Mouse (Mus musculus): ENCODE data around the gene BC051142. TPM values are rescaled to one million over a fixed set of nuclear protein-coding genes. Genes with fewer than 3 reads are reported as not detected.

Gene BC051142
- polyA plus RNA-seq, 1 experiment, result not detected

- Histone ChIP-seq H3K4me3 (ENCODE audit: insufficient read depth, low read depth, low read length) (no peak overlapping the region), H3K4me1 (ENCODE audit: control insufficient read depth, insufficient read depth, low read length) (no peaks in the 10 kb centered on the region), H3K27ac (ENCODE audit: insufficient read depth, low read depth, low read length) (no peak overlapping the region)
- 81% methylated on average over 6 of the region's 6 CpGs for WGBS
- no peak for TF ChIP-seq POLR2A (IDR thresholded peaks at IDR 0.05; ENCODE audit: insufficient read depth, low read depth, low read length)
- TF ChIP-seq CTCF (IDR thresholded peaks at IDR 0.05; ENCODE audit: insufficient read depth, low read depth, low read length), result no peak
Observed at GRCm38 (mm10) chr17:34373055-34373709, 25.4 kb upstream of the BC051142 start.

GRCm38 (mm10) chr17:34376847-34377246 lies 21.8 kb upstream of the BC051142 start, which contains the start of gene Btnl1:
Btnl1 (plus strand) TSS chr17:34377132.
- 85% methylated on average over 2 of the region's 2 CpGs for whole genome bisulfite sequencing
- Histone ChIP-seq H3K27ac (ENCODE audit: insufficient read depth, low read depth, low read length) (no peak within 1 kb of the TSS), H3K4me3 (ENCODE audit: insufficient read depth, low read depth, low read length) (no peak within 1 kb of the TSS), H3K4me1 (ENCODE audit: control insufficient read depth, insufficient read depth, low read length) (no peaks in the 10 kb centered on the region)
- TF ChIP-seq CTCF (IDR thresholded peaks at IDR 0.05; ENCODE audit: insufficient read depth, low read depth, low read length), result no peak
- no peak for TF ChIP-seq POLR2A (IDR thresholded peaks at IDR 0.05; ENCODE audit: insufficient read depth, low read depth, low read length)

- WGBS, result 53% methylated on average over 6 of the region's 6 CpGs
- no peak overlapping the region for H3K4me3 ChIP-seq (ENCODE audit: insufficient read depth, low read depth, low read length)
- no peak for TF ChIP-seq CTCF (IDR thresholded peaks at IDR 0.05; ENCODE audit: insufficient read depth, low read depth, low read length)
- no peak for TF ChIP-seq POLR2A (IDR thresholded peaks at IDR 0.05; ENCODE audit: insufficient read depth, low read depth, low read length)
- no peak overlapping the region for H3K27ac ChIP-seq (ENCODE audit: insufficient read depth, low read depth, low read length)
- no peaks in the 10 kb centered on the region for H3K4me1 ChIP-seq (ENCODE audit: control insufficient read depth, insufficient read depth, low read length)
Observed at GRCm38 (mm10) chr17:34377450-34378209, 21.0 kb upstream of the BC051142 start.

GRCm38 (mm10) chr17:34378716-34379115 lies 19.9 kb upstream of the BC051142 start:
- TF ChIP-seq CTCF (IDR thresholded peaks at IDR 0.05; ENCODE audit: insufficient read depth, low read depth, low read length) (no peak), POLR2A (IDR thresholded peaks at IDR 0.05; ENCODE audit: insufficient read depth, low read depth, low read length) (no peak)
- peaks cover under 1% of the 10 kb centered on the region; the same call in 1 of the 2 replicates for H3K4me1 ChIP-seq (ENCODE audit: control insufficient read depth, insufficient read depth, low read length)
- 64% methylated on average over 2 of the region's 2 CpGs for WGBS
- H3K4me3 ChIP-seq (ENCODE audit: insufficient read depth, low read depth, low read length), result no peak overlapping the region
- H3K27ac ChIP-seq (ENCODE audit: insufficient read depth, low read depth, low read length), result no peak overlapping the region

- TF ChIP-seq CTCF (IDR thresholded peaks at IDR 0.05; ENCODE audit: insufficient read depth, low read depth, low read length) (no peak), POLR2A (IDR thresholded peaks at IDR 0.05; ENCODE audit: insufficient read depth, low read depth, low read length) (no peak)
- Histone ChIP-seq H3K4me3 (ENCODE audit: insufficient read depth, low read depth, low read length) (no peak overlapping the region), H3K4me1 (ENCODE audit: control insufficient read depth, insufficient read depth, low read length) (peaks cover 7% of the 10 kb centered on the region), H3K27ac (ENCODE audit: insufficient read depth, low read depth, low read length) (no peak overlapping the region)
- 80% methylated on average over 7 of the region's 7 CpGs for WGBS
Observed at GRCm38 (mm10) chr17:34379451-34379850, 19.2 kb upstream of the BC051142 start.

- 82% methylated on average over 11 of the region's 11 CpGs for WGBS
- H3K4me3 ChIP-seq (ENCODE audit: insufficient read depth, low read depth, low read length), result no peak overlapping the region
- TF ChIP-seq CTCF (IDR thresholded peaks at IDR 0.05; ENCODE audit: insufficient read depth, low read depth, low read length), result no peak
- TF ChIP-seq POLR2A (IDR thresholded peaks at IDR 0.05; ENCODE audit: insufficient read depth, low read depth, low read length), result no peak
- peaks cover 14% of the 10 kb centered on the region for H3K4me1 ChIP-seq (ENCODE audit: control insufficient read depth, insufficient read depth, low read length)
- no peak overlapping the region for H3K27ac ChIP-seq (ENCODE audit: insufficient read depth, low read depth, low read length)
Observed at GRCm38 (mm10) chr17:34381876-34382275, 16.7 kb upstream of the BC051142 start.

- H3K4me3 ChIP-seq (ENCODE audit: insufficient read depth, low read depth, low read length), result no peak overlapping the region
- TF ChIP-seq POLR2A (IDR thresholded peaks at IDR 0.05; ENCODE audit: insufficient read depth, low read depth, low read length) (no peak), CTCF (IDR thresholded peaks at IDR 0.05; ENCODE audit: insufficient read depth, low read depth, low read length) (no peak)
- H3K27ac ChIP-seq (ENCODE audit: insufficient read depth, low read depth, low read length), result no peak overlapping the region
- WGBS, result 80% methylated on average over 7 of the region's 7 CpGs
- H3K4me1 ChIP-seq (ENCODE audit: control insufficient read depth, insufficient read depth, low read length), result peaks cover 14% of the 10 kb centered on the region
Observed at GRCm38 (mm10) chr17:34383212-34383611, 15.4 kb upstream of the BC051142 start.

- H3K4me3 ChIP-seq (ENCODE audit: insufficient read depth, low read depth, low read length), result no peak overlapping the region
- 21% methylated on average over 3 of the region's 3 CpGs for WGBS
- H3K27ac ChIP-seq (ENCODE audit: insufficient read depth, low read depth, low read length), result no peak overlapping the region
- H3K4me1 ChIP-seq (ENCODE audit: control insufficient read depth, insufficient read depth, low read length), result peaks cover 14% of the 10 kb centered on the region
- TF ChIP-seq POLR2A (IDR thresholded peaks at IDR 0.05; ENCODE audit: insufficient read depth, low read depth, low read length), result no peak
- TF ChIP-seq CTCF (IDR thresholded peaks at IDR 0.05; ENCODE audit: insufficient read depth, low read depth, low read length), result no peak
Observed at GRCm38 (mm10) chr17:34384699-34385098, 13.9 kb upstream of the BC051142 start.

- Histone ChIP-seq H3K27ac (ENCODE audit: insufficient read depth, low read depth, low read length) (no peak overlapping the region), H3K4me3 (ENCODE audit: insufficient read depth, low read depth, low read length) (no peak overlapping the region), H3K4me1 (ENCODE audit: control insufficient read depth, insufficient read depth, low read length) (peaks cover 14% of the 10 kb centered on the region)
- 55% methylated on average over 2 of the region's 2 CpGs for WGBS
- no peak for TF ChIP-seq POLR2A (IDR thresholded peaks at IDR 0.05; ENCODE audit: insufficient read depth, low read depth, low read length)
- no peak for TF ChIP-seq CTCF (IDR thresholded peaks at IDR 0.05; ENCODE audit: insufficient read depth, low read depth, low read length)
Observed at GRCm38 (mm10) chr17:34386656-34387055, 12.0 kb upstream of the BC051142 start.

All from olfactory bulb, adult 2 months (tissue).